Mouse (Mus musculus) kidney, postnatal 4 days (tissue): Measurements from ENCODE around the gene Casz1.
A peak's percentile ranks its signal among the peaks of the same experiment; 100 is the strongest.

ENCODE experiments used
- DNase-seq, 2 experiments: peaks; one replicate each; pipeline ENCODE4 v3.0.0; 2021; ENCODE audit warnings: mixed read lengths in 2 of 2

Gene Casz1

GRCm38 (mm10) chr4:148879631-148880030 is 75.4 kb downstream of the Casz1 start:
- no peak for DNase-seq

- DNase-seq = peak in 1 of 2 experiments; percentile 43
Observed at GRCm38 (mm10) chr4:148881001-148881669, 76.9 kb downstream of the Casz1 start.

DNA sequence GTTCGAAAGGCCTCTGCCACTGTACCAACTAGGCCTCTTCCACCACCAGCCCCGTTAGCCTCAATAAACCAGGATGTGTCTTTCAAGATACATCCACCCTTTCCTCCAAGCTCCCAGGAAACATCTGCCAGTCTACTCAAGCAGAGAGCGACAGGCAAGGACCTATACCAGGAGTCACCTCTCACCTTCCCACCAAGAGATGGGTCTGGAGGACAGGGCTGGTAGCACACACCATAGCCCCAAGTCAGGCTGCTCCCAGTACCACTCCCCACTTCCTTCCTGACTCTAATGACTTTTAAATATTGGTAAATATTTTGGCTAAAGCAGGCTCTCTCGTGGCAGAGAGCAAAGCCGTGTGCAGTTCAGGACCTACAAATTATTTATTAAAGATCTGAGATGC is 77.6 kb downstream of the Casz1 start:
- no peak for DNase-seq

DNA sequence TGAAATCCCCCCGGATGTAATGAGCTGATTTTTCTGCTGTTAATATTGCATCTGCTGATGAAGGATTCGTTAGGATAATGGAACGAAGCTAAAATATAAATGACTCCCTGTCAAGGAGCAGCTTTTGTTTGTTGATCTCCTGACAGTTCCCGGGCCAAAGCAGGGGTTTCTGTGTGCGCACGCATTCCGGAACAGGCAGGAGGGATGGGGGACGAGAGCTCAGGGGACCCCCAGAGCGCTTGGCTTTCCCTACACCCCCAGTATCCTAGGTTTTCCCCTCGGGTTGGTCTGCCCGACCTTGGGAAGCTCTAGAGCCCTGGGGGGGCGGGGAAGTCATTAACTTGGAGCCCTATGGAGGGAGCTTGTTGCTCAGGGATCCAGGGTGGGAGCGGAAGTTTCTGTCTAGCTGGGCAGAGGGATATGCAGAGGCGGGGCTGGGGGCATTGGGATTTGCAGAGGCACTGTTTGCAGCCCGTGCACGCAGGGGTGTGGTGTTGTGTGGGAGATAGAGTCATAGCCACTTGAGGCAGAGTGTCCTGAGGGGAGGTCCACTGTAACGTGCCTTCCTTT is 78.2 kb downstream of the Casz1 start:
- DNase-seq = peak; percentile 48 to 58

- no peak for DNase-seq
Observed at GRCm38 (mm10) chr4:148884596-148884995, 80.4 kb downstream of the Casz1 start.

DNA sequence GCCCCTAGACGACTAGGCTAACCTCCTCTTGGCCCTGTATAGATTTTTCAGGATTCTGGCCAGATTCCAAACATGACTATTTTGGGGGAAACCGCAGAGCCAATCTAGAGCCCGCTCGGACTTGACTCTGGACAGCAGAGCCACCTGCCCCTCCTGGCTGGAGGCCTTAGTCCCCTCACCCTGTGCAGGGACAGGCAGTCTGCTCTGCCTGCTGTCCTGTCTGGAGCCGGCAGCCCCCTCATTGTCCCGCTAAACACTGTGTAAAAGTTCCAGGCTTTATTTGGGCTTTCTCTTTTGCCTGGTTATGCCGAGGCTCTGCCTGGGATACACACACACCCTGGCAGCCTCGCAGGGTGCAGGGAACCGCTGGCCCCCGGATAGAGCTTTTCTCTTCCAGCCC is 81.2 kb downstream of the Casz1 start:
- no peak for DNase-seq

GRCm38 (mm10) chr4:148885921-148886540 is 81.8 kb downstream of the Casz1 start:
- DNase-seq = no peak

DNA sequence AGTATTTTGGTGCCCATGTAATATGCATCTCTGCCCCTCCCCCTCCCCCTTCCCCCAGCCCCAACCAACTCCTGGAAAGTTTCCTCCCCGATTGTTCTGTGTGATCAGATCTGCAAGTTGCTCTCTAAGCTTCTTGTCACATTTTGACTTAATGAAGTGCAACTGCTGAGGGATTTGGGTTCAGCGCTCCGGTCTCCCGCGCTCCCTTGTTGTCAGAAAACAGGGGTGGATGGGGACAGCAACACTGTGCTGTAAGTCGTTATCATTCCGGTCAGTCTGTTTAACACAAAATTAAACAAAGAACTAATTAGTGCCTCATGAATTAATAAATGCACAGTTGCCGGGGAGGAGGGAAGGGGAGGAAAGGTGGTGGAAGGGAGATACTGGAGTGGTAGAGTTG is 84.0 kb downstream of the Casz1 start:
- no peak for DNase-seq

DNA sequence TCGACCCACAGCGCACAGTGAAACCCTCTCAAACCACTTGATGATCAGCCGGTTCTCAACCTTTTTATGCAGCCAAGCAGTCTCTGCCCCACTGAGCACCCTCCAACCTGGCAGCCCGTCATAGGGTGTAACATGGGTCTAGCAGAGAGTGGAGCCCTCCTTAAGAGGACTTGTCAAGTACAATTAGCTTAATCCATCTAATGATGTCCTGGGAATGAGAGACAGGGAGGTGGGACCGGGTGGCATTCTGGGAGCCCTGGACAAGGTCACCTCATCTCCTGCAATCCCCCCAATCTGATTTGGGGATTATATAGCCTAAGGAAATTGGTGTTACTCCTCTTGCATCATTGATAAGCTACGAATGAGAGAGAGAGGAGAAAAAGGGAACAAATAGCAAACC is 84.8 kb downstream of the Casz1 start:
- no peak for DNase-seq

GRCm38 (mm10) chr4:148890442-148890841 is 86.2 kb downstream of the Casz1 start:
- no peak for DNase-seq

GRCm38 (mm10) chr4:148890892-148891838 is 86.9 kb downstream of the Casz1 start:
- DNase-seq = peak; percentile 64 to 75

GRCm38 (mm10) chr4:148896125-148896524 is 91.9 kb downstream of the Casz1 start:
- DNase-seq = peak in 1 of 2 experiments; percentile 57

DNA sequence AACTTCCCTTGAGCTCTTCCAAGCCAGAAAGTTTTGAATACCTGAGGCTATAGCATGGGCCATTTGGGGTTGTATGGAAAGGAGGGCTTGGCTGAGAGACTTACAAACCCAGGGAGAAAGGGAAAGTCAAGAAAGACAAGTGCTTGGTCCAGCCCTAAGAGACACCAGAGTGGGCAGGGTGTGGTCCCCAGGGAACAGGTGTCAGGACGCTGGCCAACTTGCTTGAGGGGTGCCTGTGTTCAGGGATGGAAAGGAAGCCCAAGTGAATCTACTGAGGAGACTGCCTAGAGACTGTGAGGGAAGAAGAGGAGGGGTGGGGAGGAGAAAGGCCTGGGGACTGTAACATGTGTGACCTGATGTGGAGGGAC is 95.7 kb downstream of the Casz1 start:
- DNase-seq = no peak

DNA sequence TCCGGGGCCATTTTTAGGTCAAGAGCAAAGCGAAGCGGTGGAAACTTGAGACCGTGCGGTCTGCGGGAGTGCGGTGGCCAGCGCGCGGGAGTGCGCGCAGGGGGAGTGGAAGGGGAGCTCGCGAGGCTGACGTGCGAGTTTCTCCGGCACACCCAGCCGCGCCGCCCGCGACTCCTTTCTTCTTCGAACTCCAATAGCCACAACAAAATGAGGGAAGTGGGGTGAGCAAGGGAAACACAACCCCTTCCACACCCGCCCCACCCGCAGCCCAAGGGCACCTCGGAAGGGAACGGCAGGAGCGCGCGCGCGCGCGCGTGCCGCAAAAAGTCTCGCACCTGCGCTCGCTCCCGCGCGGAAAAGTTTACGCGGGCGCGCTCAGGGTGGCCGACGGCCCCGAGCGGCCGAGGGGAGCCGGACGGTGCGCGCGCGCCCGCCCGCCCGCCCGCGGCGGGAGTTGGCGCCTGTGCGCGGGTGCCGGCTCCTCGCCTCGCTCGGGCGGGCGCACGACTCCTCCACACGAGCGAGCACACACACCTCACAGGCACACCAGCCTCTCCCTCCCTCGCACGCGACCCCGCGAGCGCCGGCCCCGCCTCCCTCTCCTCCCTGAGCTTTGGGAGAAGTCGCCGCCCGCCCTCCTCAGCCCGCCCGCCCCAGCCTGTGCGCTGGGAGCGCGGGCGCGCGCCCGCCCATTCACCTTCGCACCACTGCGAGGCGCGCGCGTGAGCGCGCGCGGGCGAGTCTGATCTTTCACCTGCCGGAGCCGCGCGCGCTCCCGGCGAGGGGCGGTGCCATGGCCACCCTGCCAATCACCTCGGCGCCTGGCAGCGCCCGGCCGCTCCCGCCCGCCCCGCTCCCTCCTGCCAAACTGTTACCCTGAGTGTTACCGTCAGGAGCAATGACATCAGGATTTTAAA is 96.3 kb downstream of the Casz1 start:
- peak; percentile 90 to 96 for DNase-seq

DNA sequence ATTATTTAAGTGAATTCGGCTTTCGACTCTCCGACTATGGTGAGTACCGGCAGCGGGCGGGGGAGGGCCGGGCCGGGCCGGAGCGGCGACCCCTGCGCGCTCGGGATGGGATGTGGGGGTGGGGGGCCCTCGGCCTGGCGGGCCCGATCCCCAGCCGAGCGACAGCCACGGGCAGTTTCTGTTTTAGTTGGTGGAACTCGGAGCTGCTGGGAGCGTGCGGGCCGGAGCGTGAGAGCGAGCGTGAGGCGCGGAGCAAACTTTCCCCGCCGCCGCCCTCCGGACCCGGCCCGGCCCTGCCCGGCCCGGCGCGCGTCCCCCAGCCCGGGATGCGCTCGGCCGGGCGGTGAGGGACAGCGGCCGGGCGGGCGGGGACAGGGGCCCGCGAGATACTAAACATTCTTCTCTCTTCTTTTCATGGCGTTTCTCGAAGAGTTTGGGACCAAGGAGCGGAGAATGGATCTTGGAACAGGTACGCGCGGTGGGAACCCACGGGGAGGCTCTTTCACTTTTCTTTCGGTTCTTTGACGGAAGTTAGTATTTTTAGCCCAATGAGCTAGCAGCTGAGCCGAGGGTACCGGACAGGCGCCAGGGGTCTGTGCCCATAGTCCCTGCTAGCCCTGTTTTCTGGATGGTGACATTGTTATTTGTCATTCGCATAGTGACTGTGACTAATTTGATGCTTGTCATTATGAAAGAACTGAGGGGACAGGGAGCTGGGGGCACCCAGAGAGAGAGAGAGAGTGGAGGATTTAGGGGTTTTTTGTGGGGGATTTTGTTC is 97.2 kb downstream of the Casz1 start:
- peak; percentile 50 to 69 for DNase-seq

DNA sequence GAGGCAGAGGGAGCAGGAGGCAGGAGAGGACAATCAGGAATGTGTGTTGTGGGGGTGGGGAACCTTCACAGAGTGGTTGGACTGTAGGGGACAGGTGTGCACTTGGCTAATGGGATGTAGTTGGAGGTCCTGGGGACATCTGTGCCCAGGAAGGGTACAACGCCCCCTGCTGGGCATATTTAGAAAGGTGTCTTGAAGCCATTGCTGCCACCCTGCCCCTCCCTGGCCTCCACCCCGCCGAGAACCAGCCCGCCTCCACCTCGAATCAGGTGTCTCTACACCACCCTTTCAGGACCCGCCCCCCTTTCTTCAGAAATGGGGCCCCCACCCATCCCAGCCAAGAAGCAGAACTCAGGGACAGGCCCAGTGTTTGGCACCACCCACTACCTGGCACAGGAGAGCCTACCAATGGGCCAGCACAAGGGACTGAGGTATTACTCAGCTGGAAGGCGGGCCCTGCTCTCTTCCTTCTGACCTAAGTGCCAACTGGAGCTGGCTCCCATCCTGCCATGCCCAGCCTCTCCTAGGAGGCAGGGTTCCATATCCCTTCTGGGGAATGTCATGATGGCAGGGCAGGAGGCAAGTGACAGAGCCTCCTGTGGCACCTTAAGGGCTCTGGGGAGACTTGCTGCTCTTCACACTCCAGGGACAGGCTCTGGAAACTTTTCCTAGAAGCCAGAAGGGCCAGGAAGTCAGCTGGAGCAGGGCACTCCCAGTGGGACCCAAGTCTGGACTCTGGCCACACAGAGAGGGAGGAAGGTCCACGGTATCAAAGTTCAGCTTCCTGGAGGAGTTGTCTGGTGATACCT is 98.9 kb downstream of the Casz1 start:
- peak; percentile 72 to 83 for DNase-seq

GRCm38 (mm10) chr4:148905295-148905694 is 101.1 kb downstream of the Casz1 start:
- DNase-seq = no peak

DNA sequence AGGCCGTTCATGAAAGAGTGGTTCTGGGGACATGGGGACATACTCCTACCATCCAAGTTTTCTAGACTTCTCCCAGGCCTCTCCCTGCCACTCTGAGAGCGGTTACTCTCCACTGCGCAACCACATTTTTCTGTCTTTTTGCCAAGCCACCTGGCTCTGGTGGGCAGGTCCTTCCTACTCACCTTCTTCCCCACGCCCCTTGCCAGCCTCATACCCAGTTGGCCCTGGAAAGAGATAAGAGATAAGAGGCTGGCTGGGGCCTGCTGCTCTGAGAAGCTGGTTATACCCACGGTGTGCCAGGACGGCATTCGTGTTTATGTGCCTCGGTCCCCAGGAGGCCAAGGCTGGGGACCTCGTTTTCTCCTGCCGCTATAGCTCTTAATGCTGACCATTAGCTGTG is 102.6 kb downstream of the Casz1 start:
- DNase-seq = no peak

GRCm38 (mm10) chr4:148908214-148908681 is 104.0 kb downstream of the Casz1 start:
- DNase-seq = peak; percentile 83 to 91
